Mouse (Mus musculus): ENCODE data around the gene Adck2. TPM values are rescaled to one million over a fixed set of nuclear protein-coding genes. Genes with fewer than 3 reads are reported as not detected.

The Adck2 gene
- polyA plus RNA-seq, 1 experiment from 2014 or later = 25.1 TPM

GRCm38 (mm10) chr6:39537276-39537675, 36.4 kb upstream of the Adck2 start:
- Histone ChIP-seq H3K4me2 (ENCODE audit: low read depth, low read length) (no peak overlapping the region), H3K4me1 (ENCODE audit: control insufficient read depth, insufficient read depth, low read length) (peaks cover 7% of the 10 kb centered on the region), H3K4me3 (ENCODE audit: low read depth, low read length) (no peak overlapping the region), H3K27ac (replicated peaks; ENCODE audit: low read depth, low read length) (no peak overlapping the region), H3K9me3 (replicated peaks; ENCODE audit: control insufficient read depth, low read length) (no peaks in the 10 kb centered on the region; the same call in 1 of the 2 replicates), H3K9ac (replicated peaks; ENCODE audit: low read length) (no peak overlapping the region), H3K36me3 (replicated peaks; ENCODE audit: control insufficient read depth, insufficient read depth, low read depth, low read length) (no peaks in the 10 kb centered on the region; the same call in 1 of the 2 replicates), H3K27me3 (ENCODE audit: control insufficient read depth, insufficient read depth, low read length) (no peaks in the 10 kb centered on the region)
- ATAC-seq (replicated peaks; ENCODE audit: insufficient number of reproducible peaks, low FRiP score, low TSS enrichment, low read depth) (no peak), DNase-seq (ENCODE audit: low spot score) (no peak)
- 95% methylated on average over 5 of the region's 5 CpGs for WGBS

- Histone ChIP-seq H3K9me3 (replicated peaks; ENCODE audit: control insufficient read depth, low read length) (no peaks in the 10 kb centered on the region; the same call in 1 of the 2 replicates), H3K4me2 (ENCODE audit: low read depth, low read length) (no peak overlapping the region), H3K9ac (replicated peaks; ENCODE audit: low read length) (no peak overlapping the region), H3K27me3 (ENCODE audit: control insufficient read depth, insufficient read depth, low read length) (no peaks in the 10 kb centered on the region), H3K4me3 (ENCODE audit: low read depth, low read length) (no peak overlapping the region), H3K27ac (replicated peaks; ENCODE audit: low read depth, low read length) (no peak overlapping the region), H3K36me3 (replicated peaks; ENCODE audit: control insufficient read depth, insufficient read depth, low read depth, low read length) (no peaks in the 10 kb centered on the region; the same call in 1 of the 2 replicates), H3K4me1 (ENCODE audit: control insufficient read depth, insufficient read depth, low read length) (peaks cover 11% of the 10 kb centered on the region)
- ATAC-seq (replicated peaks; ENCODE audit: insufficient number of reproducible peaks, low FRiP score, low TSS enrichment, low read depth) (no peak), DNase-seq (ENCODE audit: low spot score) (peak; percentile 50)
- WGBS = 56% methylated on average over 8 of the region's 8 CpGs
These were observed 35.4 kb upstream of the Adck2 start for GRCm38 (mm10) chr6:39538227-39538626.

- Histone ChIP-seq H3K4me3 (ENCODE audit: low read depth, low read length) (no peak overlapping the region), H3K9ac (replicated peaks; ENCODE audit: low read length) (peak overlapping the region; percentile 28; the same call in 1 of the 2 replicates), H3K27ac (replicated peaks; ENCODE audit: low read depth, low read length) (peak overlapping the region; percentile 43), H3K4me1 (ENCODE audit: control insufficient read depth, insufficient read depth, low read length) (peaks cover 14% of the 10 kb centered on the region), H3K27me3 (ENCODE audit: control insufficient read depth, insufficient read depth, low read length) (no peaks in the 10 kb centered on the region), H3K9me3 (replicated peaks; ENCODE audit: control insufficient read depth, low read length) (no peaks in the 10 kb centered on the region; the same call in 1 of the 2 replicates), H3K36me3 (replicated peaks; ENCODE audit: control insufficient read depth, insufficient read depth, low read depth, low read length) (no peaks in the 10 kb centered on the region; the same call in 1 of the 2 replicates), H3K4me2 (ENCODE audit: low read depth, low read length) (no peak overlapping the region)
- 9% methylated on average over 7 of the region's 7 CpGs for WGBS
- ATAC-seq (replicated peaks; ENCODE audit: insufficient number of reproducible peaks, low FRiP score, low TSS enrichment, low read depth) (peak; percentile 24; the same call in 1 of the 2 replicates), DNase-seq (ENCODE audit: low spot score) (peak; percentile 56)
These were observed 34.0 kb upstream of the Adck2 start for GRCm38 (mm10) chr6:39539679-39540155.

- DNase-seq (ENCODE audit: low spot score) = no peak
- Histone ChIP-seq H3K27me3 (ENCODE audit: control insufficient read depth, insufficient read depth, low read length) (no peaks in the 10 kb centered on the region), H3K36me3 (replicated peaks; ENCODE audit: control insufficient read depth, insufficient read depth, low read depth, low read length) (no peaks in the 10 kb centered on the region), H3K4me1 (ENCODE audit: control insufficient read depth, insufficient read depth, low read length) (peaks cover 14% of the 10 kb centered on the region), H3K9ac (replicated peaks; ENCODE audit: low read length) (no peak overlapping the region), H3K27ac (replicated peaks; ENCODE audit: low read depth, low read length) (no peak overlapping the region), H3K9me3 (replicated peaks; ENCODE audit: control insufficient read depth, low read length) (no peaks in the 10 kb centered on the region; the same call in 1 of the 2 replicates), H3K4me3 (ENCODE audit: low read depth, low read length) (no peak overlapping the region), H3K4me2 (ENCODE audit: low read depth, low read length) (no peak overlapping the region)
- WGBS = 38% methylated on average over 2 of the region's 2 CpGs
- ATAC-seq (replicated peaks; ENCODE audit: insufficient number of reproducible peaks, low FRiP score, low TSS enrichment, low read depth) = no peak
These were observed 33.1 kb upstream of the Adck2 start for GRCm38 (mm10) chr6:39540563-39540962.

- ATAC-seq (replicated peaks; ENCODE audit: insufficient number of reproducible peaks, low FRiP score, low TSS enrichment, low read depth) (peak; percentile 88), DNase-seq (ENCODE audit: low spot score) (peak; percentile 80)
- no peak overlapping the region for H3K4me2 ChIP-seq (ENCODE audit: low read depth, low read length)
- peaks cover 14% of the 10 kb centered on the region for H3K4me1 ChIP-seq (ENCODE audit: control insufficient read depth, insufficient read depth, low read length)
- peak overlapping the region; percentile 68 for H3K27ac ChIP-seq (replicated peaks; ENCODE audit: low read depth, low read length)
- no peak overlapping the region for H3K4me3 ChIP-seq (ENCODE audit: low read depth, low read length)
- H3K9ac ChIP-seq (replicated peaks; ENCODE audit: low read length) = peak overlapping the region; percentile 10; the same call in 1 of the 2 replicates
- H3K9me3 ChIP-seq (replicated peaks; ENCODE audit: control insufficient read depth, low read length) = no peaks in the 10 kb centered on the region
- H3K36me3 ChIP-seq (replicated peaks; ENCODE audit: control insufficient read depth, insufficient read depth, low read depth, low read length) = no peaks in the 10 kb centered on the region
- H3K27me3 ChIP-seq (ENCODE audit: control insufficient read depth, insufficient read depth, low read length) = no peaks in the 10 kb centered on the region
- WGBS = 9% methylated on average over 15 of the region's 15 CpGs
These were observed 30.8 kb upstream of the Adck2 start for GRCm38 (mm10) chr6:39542631-39543597.

- Histone ChIP-seq H3K27me3 (ENCODE audit: control insufficient read depth, insufficient read depth, low read length) (no peaks in the 10 kb centered on the region), H3K27ac (replicated peaks; ENCODE audit: low read depth, low read length) (peak overlapping the region; percentile 68), H3K4me2 (ENCODE audit: low read depth, low read length) (no peak overlapping the region), H3K4me3 (ENCODE audit: low read depth, low read length) (no peak overlapping the region), H3K9me3 (replicated peaks; ENCODE audit: control insufficient read depth, low read length) (no peaks in the 10 kb centered on the region), H3K9ac (replicated peaks; ENCODE audit: low read length) (peak overlapping the region; percentile 10), H3K36me3 (replicated peaks; ENCODE audit: control insufficient read depth, insufficient read depth, low read depth, low read length) (no peaks in the 10 kb centered on the region), H3K4me1 (ENCODE audit: control insufficient read depth, insufficient read depth, low read length) (peaks cover 14% of the 10 kb centered on the region)
- 26% methylated on average over 15 of the region's 15 CpGs for WGBS
- DNase-seq (ENCODE audit: low spot score) (no peak), ATAC-seq (replicated peaks; ENCODE audit: insufficient number of reproducible peaks, low FRiP score, low TSS enrichment, low read depth) (no peak)
These were observed 29.8 kb upstream of the Adck2 start for GRCm38 (mm10) chr6:39543769-39544420.

GRCm38 (mm10) chr6:39545474-39545873, 28.2 kb upstream of the Adck2 start:
- no peak overlapping the region for H3K27ac ChIP-seq (replicated peaks; ENCODE audit: low read depth, low read length)
- peaks cover 8% of the 10 kb centered on the region for H3K4me1 ChIP-seq (ENCODE audit: control insufficient read depth, insufficient read depth, low read length)
- 91% methylated on average over 7 of the region's 7 CpGs for WGBS

More at GRCm38 (mm10) chr6:39545474-39545873, 28.2 kb upstream of the Adck2 start:
- no peak overlapping the region for H3K4me2 ChIP-seq (ENCODE audit: low read depth, low read length)
- H3K27me3 ChIP-seq (ENCODE audit: control insufficient read depth, insufficient read depth, low read length) = no peaks in the 10 kb centered on the region
- no peak for ATAC-seq (replicated peaks; ENCODE audit: insufficient number of reproducible peaks, low FRiP score, low TSS enrichment, low read depth)
- no peak overlapping the region for H3K4me3 ChIP-seq (ENCODE audit: low read depth, low read length)
- no peaks in the 10 kb centered on the region; the same call in 1 of the 2 replicates for H3K36me3 ChIP-seq (replicated peaks; ENCODE audit: control insufficient read depth, insufficient read depth, low read depth, low read length)
- no peak for DNase-seq (ENCODE audit: low spot score)
- no peak overlapping the region for H3K9ac ChIP-seq (replicated peaks; ENCODE audit: low read length)
- no peaks in the 10 kb centered on the region for H3K9me3 ChIP-seq (replicated peaks; ENCODE audit: control insufficient read depth, low read length)

Data from embryonic facial prominence, embryonic 11.5 days (tissue).